Mouse (Mus musculus) limb, embryonic 15.5 days (tissue): ENCODE results near the gene Gcm1. TPM values are rescaled to one million over a fixed set of nuclear protein-coding genes. Genes with fewer than 3 reads are reported as not detected.
"Not testable (repeated sequence)": the region's sequence is repeated elsewhere in the genome, so short reads cannot be mapped to it uniquely, and the experiment has no call there.

Experiments used
- ATAC-seq: fragments of 200-750 bp; cut with Nextera tagmentation; 2 replicates; pipeline ENCODE4 v1.8.0; 2017; ENCODE audit warnings: low read depth, moderate TSS enrichment; ENCODE audit not compliant: insufficient number of reproducible peaks, low FRiP score, low TSS enrichment
- H3K27ac ChIP-seq: fragments of 300-500 bp; sonication (generic); 2 replicates; pipeline ENCODE4 v1.5.1; 2015; ENCODE audit warnings: moderate library complexity, mild to moderate bottlenecking, inconsistent platforms
- H3K27me3 ChIP-seq: fragments of 300-500 bp; sonication (generic); 2 replicates; pipeline ENCODE4 v1.6.1; 2015; ENCODE audit warnings: inconsistent platforms
- H3K36me3 ChIP-seq: fragments of 300-500 bp; sonication (generic); 2 replicates; pipeline ENCODE4 v1.6.1; 2015; ENCODE audit warnings: inconsistent platforms
- H3K4me1 ChIP-seq: fragments of 300-500 bp; sonication (generic); 2 replicates; pipeline ENCODE4 v1.6.1; 2015; ENCODE audit warnings: inconsistent platforms
- H3K4me2 ChIP-seq: fragments of 300-500 bp; sonication (generic); 2 replicates; pipeline ENCODE4 v1.6.1; 2015; ENCODE audit warnings: mild to moderate bottlenecking, inconsistent platforms
- H3K4me3 ChIP-seq: fragments of 300-500 bp; sonication (generic); 2 replicates; pipeline ENCODE4 v1.5.1; 2015; ENCODE audit warnings: mild to moderate bottlenecking, inconsistent platforms
- H3K9ac ChIP-seq: fragments of 300-500 bp; sonication (generic); 2 replicates; pipeline ENCODE4 v1.6.1; 2015; ENCODE audit warnings: inconsistent platforms
- H3K9me3 ChIP-seq: fragments of 300-500 bp; sonication (generic); 2 replicates; pipeline ENCODE4 v1.6.1; 2016; ENCODE audit warnings: inconsistent platforms
- WGBS: fragments of 180-500 bp; shearing (Covaris S2); methylation state at CpG from one replicate; pipeline ENCODE4 v1.1.7; 2015; 5-methylcytosine and 5-hydroxymethylcytosine counted together
- polyA plus RNA-seq: library from polyadenylated mRNA; unstranded; fragments of >200 nt; fragmentation: Nextera tagmentation; extraction: Ambion mirVana; gene quantifications from 2 replicates; pipeline ENCODE4 v1.2.1, GENCODE M21; 2015

Gene Gcm1
- polyA plus RNA-seq, 1 experiment from 2014 or later, result not detected

DNA sequence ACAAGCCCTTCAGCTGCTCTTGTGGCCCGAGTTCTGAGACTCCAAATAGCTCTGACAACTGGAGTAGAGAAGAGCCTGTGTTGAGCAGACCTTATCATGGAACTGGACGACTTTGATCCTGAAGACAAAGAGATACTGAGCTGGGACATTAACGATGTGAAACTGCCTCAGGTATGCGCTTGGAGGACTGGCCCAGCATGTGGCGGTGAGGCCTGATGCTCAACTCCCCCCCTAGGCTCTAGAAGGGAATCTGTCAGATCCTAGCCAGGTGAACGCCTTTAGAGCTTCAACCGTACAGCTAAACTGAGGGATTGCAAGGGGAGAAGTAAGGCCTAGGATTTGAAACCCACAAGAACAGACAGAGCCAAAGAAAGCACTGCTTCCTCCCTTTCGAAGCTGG lies 2.1 kb downstream of the Gcm1 start:
- no peak overlapping the region for H3K27ac ChIP-seq
- H3K4me2 ChIP-seq, result no peak overlapping the region
- H3K9me3 ChIP-seq, result no peaks in the 10 kb centered on the region
- no peak overlapping the region for H3K9ac ChIP-seq
- no peak overlapping the region for H3K4me3 ChIP-seq
- 0 out of 2 replicates have a peak, but pooled peaks cover under 1% of the 10 kb centered on the region for H3K4me1 ChIP-seq
- ATAC-seq, result no peak
- no peaks in the 10 kb centered on the region for H3K27me3 ChIP-seq
- H3K36me3 ChIP-seq, result no peaks in the 10 kb centered on the region
- 69% methylated on average over 8 of the region's 8 CpGs for WGBS

DNA sequence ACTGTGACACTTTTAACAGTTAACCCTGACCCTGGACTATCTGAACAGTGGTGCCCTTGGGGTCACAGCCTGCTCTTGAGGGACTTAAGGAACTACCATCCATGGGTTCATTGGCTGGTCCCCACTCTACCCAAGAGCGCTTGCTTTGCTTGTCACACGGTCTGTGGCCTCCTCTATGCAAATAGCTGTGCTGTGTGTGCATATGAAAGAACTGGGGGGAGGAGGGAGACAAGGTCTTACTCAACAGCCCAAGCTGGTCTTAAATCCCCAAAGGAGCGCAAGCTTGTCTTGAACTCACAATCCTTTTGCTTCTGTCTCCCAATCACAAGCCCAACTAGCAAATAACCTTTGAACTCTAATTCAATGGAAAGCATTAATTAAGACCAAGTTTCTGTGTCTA lies 2.6 kb downstream of the Gcm1 start:
- WGBS, result 83% methylated on average over 3 of the region's 3 CpGs
- ATAC-seq, result no peak

DNA sequence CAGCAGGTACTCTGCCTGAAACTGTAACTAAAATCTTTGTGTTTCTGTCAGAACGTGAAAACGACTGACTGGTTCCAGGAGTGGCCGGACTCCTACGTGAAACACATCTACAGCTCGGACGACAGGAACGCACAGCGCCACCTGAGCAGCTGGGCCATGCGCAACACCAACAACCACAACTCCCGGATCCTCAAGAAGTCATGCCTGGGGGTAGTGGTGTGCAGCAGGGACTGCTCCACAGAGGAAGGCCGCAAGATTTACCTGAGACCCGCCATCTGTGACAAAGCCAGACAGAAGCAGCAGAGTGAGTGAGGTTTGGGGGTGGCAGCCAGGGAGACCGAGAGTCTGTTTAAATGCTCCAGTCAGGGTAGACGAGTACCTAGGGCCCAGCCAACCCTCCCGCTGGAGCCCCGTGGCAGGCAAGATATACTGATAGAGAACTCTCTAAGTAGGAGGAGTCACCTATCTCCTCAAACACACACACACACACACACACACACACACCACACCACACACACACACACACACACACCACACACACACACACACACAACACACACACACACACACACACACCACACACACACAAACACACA lies 7.9 kb downstream of the Gcm1 start:
- 72% methylated on average over 16 of the region's 16 CpGs for WGBS
- ATAC-seq, result no peak
- H3K4me3 ChIP-seq, result no peak overlapping the region
- no peak overlapping the region for H3K27ac ChIP-seq
- H3K9ac ChIP-seq, result no peak overlapping the region
- H3K4me1 ChIP-seq, result peaks cover 12% of the 10 kb centered on the region
- H3K9me3 ChIP-seq, result no peaks in the 10 kb centered on the region
- no peak overlapping the region for H3K4me2 ChIP-seq
- H3K27me3 ChIP-seq, result no peaks in the 10 kb centered on the region
- H3K36me3 ChIP-seq, result no peaks in the 10 kb centered on the region

More for the DNA sequence above, 2.6 kb downstream of the Gcm1 start:
- Histone ChIP-seq H3K27me3 (no peaks in the 10 kb centered on the region), H3K36me3 (no peaks in the 10 kb centered on the region), H3K27ac (no peak overlapping the region), H3K9me3 (no peaks in the 10 kb centered on the region), H3K4me1 (0 out of 2 replicates have a peak, but pooled peaks cover 3% of the 10 kb centered on the region), H3K4me3 (no peak overlapping the region), H3K9ac (no peak overlapping the region), H3K4me2 (no peak overlapping the region)

DNA sequence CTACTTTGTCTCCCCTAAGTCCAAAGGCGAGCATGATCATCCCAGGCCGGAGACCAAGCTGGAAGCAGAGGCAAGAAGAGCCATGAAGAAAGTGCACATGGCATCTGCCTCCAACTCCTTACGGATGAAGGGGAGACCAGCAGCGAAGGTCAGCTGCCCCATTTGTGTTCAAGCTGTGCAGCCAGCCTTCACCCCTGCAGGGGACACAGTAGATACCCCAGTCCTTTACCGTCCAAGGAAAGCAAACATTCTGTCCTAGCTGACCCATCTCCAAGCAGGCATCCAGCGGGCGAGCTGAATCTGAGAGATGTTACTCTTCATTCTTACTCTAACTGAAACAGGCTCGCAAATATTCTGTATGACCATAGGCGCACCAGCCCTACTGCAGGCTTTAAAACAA lies 10.7 kb downstream of the Gcm1 start:
- no peak for ATAC-seq
- H3K27me3 ChIP-seq, result no peaks in the 10 kb centered on the region
- no peaks in the 10 kb centered on the region for H3K36me3 ChIP-seq
- H3K4me2 ChIP-seq, result no peak overlapping the region
- peaks cover 12% of the 10 kb centered on the region for H3K4me1 ChIP-seq
- no peaks in the 10 kb centered on the region for H3K9me3 ChIP-seq
- 86% methylated on average over 9 of the region's 9 CpGs for WGBS
- H3K27ac ChIP-seq, result no peak overlapping the region
- no peak overlapping the region for H3K9ac ChIP-seq
- no peak overlapping the region for H3K4me3 ChIP-seq

DNA sequence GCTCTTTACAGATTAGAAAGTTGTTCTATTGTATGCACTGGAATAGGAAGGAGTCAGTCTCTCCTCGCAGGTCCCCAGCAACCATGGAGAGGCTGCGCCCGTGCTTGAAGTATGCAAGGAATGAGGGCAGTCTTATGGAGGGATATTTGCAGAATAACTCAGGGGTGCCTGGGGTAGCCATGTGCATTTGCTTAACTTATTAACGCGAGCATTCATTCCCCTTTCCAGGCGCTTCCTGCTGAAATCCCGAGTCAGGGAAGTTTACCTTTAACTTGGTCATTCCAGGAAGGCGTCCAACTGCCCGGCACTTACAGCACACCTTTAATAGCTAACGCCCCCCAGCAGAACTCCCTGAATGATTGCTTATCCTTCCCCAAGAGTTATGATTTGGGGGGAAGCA lies 12.4 kb downstream of the Gcm1 start:
- Histone ChIP-seq H3K27ac (no peak overlapping the region), H3K4me2 (no peak overlapping the region)
- 23% methylated on average over 10 of the region's 10 CpGs for WGBS

DNA sequence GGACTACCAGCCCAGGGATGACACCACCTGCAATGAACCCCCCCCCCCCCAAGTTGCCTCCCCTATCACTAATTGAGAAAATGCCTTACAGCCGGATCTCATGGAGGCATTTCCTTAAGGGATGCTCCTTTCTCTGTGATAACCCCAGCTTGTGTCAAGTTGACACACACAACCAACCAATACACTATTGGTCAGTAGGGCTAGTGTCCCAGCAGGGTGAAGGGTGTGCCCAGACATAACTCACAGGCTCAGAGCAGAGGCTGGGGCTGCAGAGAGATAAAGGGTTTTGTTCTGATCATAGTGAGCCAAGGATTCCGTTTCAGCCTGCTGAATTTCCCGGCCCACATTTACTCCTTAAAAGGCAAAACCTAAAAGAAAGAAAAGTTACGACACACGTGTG lies 18.8 kb downstream of the Gcm1 start:
- H3K27me3 ChIP-seq, result no peaks in the 10 kb centered on the region
- H3K9me3 ChIP-seq, result no peaks in the 10 kb centered on the region
- WGBS, result 39% methylated on average over 5 of the region's 5 CpGs
- H3K9ac ChIP-seq, result no peak overlapping the region
- no peaks in the 10 kb centered on the region for H3K36me3 ChIP-seq
- H3K4me2 ChIP-seq, result no peak overlapping the region
- H3K4me3 ChIP-seq, result no peak overlapping the region
- no peak overlapping the region for H3K27ac ChIP-seq
- no peak for ATAC-seq
- no peaks in the 10 kb centered on the region for H3K4me1 ChIP-seq

More for the DNA sequence above, 12.4 kb downstream of the Gcm1 start:
- H3K36me3 ChIP-seq, result no peaks in the 10 kb centered on the region
- H3K4me1 ChIP-seq, result peaks cover 9% of the 10 kb centered on the region
- ATAC-seq, result no peak
- no peak overlapping the region for H3K4me3 ChIP-seq
- no peaks in the 10 kb centered on the region for H3K9me3 ChIP-seq
- H3K9ac ChIP-seq, result no peak overlapping the region
- H3K27me3 ChIP-seq, result no peaks in the 10 kb centered on the region

DNA sequence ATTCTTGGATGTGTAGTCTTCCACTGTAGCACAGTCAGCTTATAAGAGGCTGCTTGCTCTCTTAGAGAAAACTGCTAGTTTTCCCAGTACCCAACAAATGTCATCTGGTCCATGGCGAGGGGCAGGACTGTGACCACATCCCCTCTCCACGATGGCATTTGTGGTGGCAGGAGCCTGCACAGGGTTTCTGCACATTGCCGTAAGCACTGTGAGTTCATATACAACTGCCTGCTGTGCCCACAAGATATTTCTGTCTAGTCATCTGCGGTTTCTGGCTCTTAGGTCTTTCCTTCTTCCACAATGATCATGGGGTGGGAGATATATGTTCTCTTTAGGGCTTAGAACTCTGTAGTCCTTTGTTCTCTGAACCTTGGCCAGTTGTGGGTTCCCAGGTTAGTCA lies 19.9 kb downstream of the Gcm1 start:
- no peaks in the 10 kb centered on the region for H3K36me3 ChIP-seq
- no peak overlapping the region for H3K9ac ChIP-seq
- no peak for ATAC-seq
- no peaks in the 10 kb centered on the region for H3K27me3 ChIP-seq
- no peak overlapping the region for H3K4me3 ChIP-seq
- H3K9me3 ChIP-seq, result no peaks in the 10 kb centered on the region
- no peak overlapping the region for H3K4me2 ChIP-seq
- H3K27ac ChIP-seq, result no peak overlapping the region
- 85% methylated on average over 4 of the region's 4 CpGs for WGBS
- H3K4me1 ChIP-seq, result no peaks in the 10 kb centered on the region

DNA sequence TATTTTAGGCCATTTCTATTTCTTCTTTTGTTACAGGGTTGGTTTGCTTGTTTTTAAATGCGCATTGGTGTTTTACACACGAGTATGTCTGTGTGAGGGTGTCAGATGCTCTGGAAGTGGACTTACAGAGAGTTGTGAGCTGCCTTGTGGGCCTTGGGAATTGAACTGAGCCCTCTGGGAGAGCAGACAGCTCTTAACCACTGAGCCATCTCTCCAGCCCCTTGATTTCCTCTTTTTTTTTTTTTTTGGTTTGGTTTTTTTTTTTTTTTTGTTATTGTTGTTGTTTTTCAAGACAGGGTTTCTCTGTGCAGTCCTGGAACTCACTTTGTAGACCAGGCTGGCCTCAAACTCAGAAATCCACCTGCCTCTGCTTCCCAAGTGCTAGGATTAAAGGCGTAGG lies 21.6 kb downstream of the Gcm1 start:
- not testable (repeated sequence) for H3K4me2 ChIP-seq, H3K27ac ChIP-seq, H3K27me3 ChIP-seq, H3K4me1 ChIP-seq, H3K36me3 ChIP-seq, ATAC-seq, H3K4me3 ChIP-seq, H3K9me3 ChIP-seq, H3K9ac ChIP-seq
- 90% methylated on average over 3 of the region's 3 CpGs for WGBS

DNA sequence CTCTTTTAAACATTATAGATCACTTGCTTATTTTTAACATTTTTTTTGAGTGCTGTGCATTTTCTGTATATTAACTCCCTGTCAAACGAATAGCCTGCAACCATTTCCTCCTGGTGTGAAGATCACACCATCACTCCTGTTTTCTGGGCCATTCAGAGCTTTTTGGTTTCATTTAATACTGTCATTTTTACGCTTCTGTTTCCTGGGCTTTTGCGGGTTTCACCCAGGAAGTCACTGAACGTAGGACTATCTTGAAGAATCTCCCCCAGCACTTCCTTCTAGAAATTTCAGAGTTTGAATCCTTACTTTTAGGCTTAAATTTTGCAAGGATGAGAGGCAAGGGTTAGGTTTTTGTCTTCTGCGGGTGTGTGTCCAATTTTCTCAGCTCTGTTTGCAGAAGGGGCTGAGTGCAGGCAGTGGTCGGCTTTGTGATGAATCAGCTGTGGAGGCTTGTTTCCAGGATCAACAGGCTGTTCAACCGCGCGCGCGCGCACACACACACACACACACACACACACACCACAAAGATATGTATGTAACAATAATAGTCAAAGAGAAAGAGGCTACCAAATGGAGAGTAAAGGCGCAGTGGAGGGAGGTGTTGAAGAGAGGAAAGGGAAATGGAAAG lies 22.1 kb downstream of the Gcm1 start:
- no peak for ATAC-seq
- no peak overlapping the region for H3K4me3 ChIP-seq
- 85% methylated on average over 13 of the region's 13 CpGs for WGBS

DNA sequence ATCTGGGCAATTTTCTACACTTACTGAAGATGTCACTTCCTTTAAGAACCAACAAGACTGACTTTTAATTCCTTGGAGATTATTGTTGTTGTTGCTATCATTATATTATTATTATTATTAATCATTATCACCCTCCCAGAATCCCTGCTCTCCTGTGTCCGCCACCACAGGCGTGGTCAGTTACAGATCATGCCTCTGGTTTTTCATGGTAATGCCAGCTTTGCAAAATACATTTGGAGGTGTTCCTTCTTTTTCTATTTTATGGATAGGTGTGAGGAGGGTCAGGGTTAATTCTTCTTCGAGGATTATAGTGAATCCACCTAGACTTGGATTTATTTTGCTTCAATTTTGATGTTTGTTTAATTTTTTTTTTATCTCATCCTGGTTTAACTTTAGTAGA lies 23.5 kb downstream of the Gcm1 start:
- H3K9ac ChIP-seq, result no peak overlapping the region

More for the DNA sequence above, 22.1 kb downstream of the Gcm1 start:
- Histone ChIP-seq H3K4me2 (no peak overlapping the region), H3K27ac (no peak overlapping the region), H3K9me3 (no peaks in the 10 kb centered on the region), H3K4me1 (no peaks in the 10 kb centered on the region), H3K9ac (no peak overlapping the region), H3K36me3 (no peaks in the 10 kb centered on the region), H3K27me3 (no peaks in the 10 kb centered on the region)

DNA sequence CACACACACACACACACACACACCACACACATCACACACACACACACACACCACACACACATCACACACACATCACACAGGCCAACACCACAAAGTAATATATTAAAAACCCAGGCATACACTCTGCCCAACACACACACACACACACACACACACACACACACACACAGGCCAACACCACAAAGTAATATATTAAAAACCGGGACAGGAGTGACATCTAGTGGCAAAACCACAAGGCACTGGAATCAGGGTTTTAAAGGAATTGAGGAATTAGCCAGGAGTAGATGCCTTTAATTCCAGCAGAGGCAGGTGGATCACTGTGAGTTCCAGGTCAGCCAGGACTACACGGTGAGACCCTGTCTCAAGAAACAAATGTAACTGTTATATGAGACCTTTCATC lies 26.5 kb downstream of the Gcm1 start:
- no peaks in the 10 kb centered on the region for H3K4me1 ChIP-seq
- no peaks in the 10 kb centered on the region for H3K27me3 ChIP-seq
- H3K4me3 ChIP-seq, result no peak overlapping the region
- no peak overlapping the region for H3K9ac ChIP-seq
- WGBS, result 19% methylated on average over 2 of the region's 2 CpGs
- no peak for ATAC-seq
- no peaks in the 10 kb centered on the region for H3K9me3 ChIP-seq
- no peak overlapping the region for H3K27ac ChIP-seq
- H3K36me3 ChIP-seq, result peaks cover 15% of the 10 kb centered on the region
- no peak overlapping the region for H3K4me2 ChIP-seq

More for the DNA sequence above, 23.5 kb downstream of the Gcm1 start:
- no peaks in the 10 kb centered on the region for H3K27me3 ChIP-seq
- no peak overlapping the region for H3K27ac ChIP-seq
- H3K36me3 ChIP-seq, result no peaks in the 10 kb centered on the region
- H3K4me3 ChIP-seq, result no peak overlapping the region
- H3K4me2 ChIP-seq, result no peak overlapping the region
- no peaks in the 10 kb centered on the region for H3K4me1 ChIP-seq
- 90% methylated on average over 3 of the region's 3 CpGs for WGBS
- H3K9me3 ChIP-seq, result no peaks in the 10 kb centered on the region
- ATAC-seq, result no peak

DNA sequence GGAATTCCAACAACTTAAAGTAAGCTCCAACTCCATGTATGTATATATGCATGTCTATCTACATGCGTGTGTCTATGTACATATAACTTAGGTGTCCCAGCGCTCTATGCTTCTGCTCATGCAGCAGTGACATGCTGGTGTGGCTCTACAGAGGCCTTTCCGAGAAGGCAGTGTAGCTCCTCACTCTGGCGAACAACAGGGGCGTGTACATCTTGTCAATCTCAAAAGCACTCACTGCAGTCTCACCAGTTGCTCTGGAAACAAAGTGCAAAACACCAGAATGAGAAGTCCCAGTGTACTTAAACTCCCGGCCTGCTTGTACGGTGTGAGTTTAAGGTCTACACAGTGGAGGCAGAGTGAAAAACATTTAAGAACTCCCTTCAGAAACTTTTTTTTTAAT lies 30.1 kb downstream of the Gcm1 start:
- no peaks in the 10 kb centered on the region for H3K9me3 ChIP-seq
- H3K4me1 ChIP-seq, result no peaks in the 10 kb centered on the region
- no peaks in the 10 kb centered on the region for H3K27me3 ChIP-seq
- 88% methylated on average over 7 of the region's 7 CpGs for WGBS
- no peak for ATAC-seq
- H3K4me2 ChIP-seq, result no peak overlapping the region
- no peak overlapping the region for H3K9ac ChIP-seq
- no peak overlapping the region for H3K27ac ChIP-seq
- peaks cover 50% of the 10 kb centered on the region for H3K36me3 ChIP-seq
- H3K4me3 ChIP-seq, result no peak overlapping the region

DNA sequence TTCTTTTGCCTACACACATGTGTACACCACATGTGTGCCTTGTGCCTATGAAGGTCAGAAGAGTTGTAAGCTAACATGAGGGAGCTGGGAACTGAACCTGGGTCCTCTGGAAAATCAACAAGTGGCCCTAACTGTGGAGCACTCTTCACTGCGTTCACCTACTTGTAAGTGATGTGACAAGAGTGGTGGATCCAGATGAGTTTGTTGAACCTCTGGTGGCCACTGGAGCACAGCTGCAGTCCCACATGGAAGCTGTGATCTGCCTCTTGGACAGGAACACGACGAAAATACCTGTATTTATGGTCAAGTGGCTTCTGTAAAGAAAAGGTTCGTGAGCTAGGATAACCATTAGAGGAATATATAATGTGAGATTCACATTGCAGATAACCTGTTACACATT lies 32.6 kb downstream of the Gcm1 start:
- Histone ChIP-seq H3K27ac (no peak overlapping the region), H3K27me3 (no peaks in the 10 kb centered on the region), H3K4me3 (no peak overlapping the region), H3K36me3 (peaks cover 70% of the 10 kb centered on the region), H3K9me3 (no peaks in the 10 kb centered on the region), H3K9ac (no peak overlapping the region), H3K4me1 (no peaks in the 10 kb centered on the region), H3K4me2 (no peak overlapping the region)
- WGBS, result 89% methylated on average over 4 of the region's 4 CpGs
- no peak for ATAC-seq
